Mouse (Mus musculus) heart, postnatal 14 days (tissue): Measurements from ENCODE around the gene Cd4. TPM values are rescaled to one million over a fixed set of nuclear protein-coding genes. Genes with fewer than 3 reads are reported as not detected.

Source experiments
- DNase-seq, 2 experiments: peaks; one replicate each; pipeline ENCODE4 v3.0.0; 2021 to 2022
- intact Hi-C: fragments of 180-260 bp; cut with DNase I; formaldehyde crosslinking; loops from one replicate; pipeline ENCODE4 v1.15.1; 2025
- total RNA-seq, 2 experiments: library from RNA; stranded (reverse); gene quantifications; 2 replicates each; pipeline ENCODE4 v1.2.3; 2021

The Cd4 gene
- total RNA-seq, 2 experiments from 2014 or later: 1.2 to 12.3 TPM

GRCm38 (mm10) chr6:124828101-124828592, 59.9 kb downstream of the Cd4 start:
- peak; percentile 34 to 39 for DNase-seq
- intact Hi-C loops: no loop called here

- no peak for DNase-seq
- intact Hi-C loops: no loop called here
Measured at GRCm38 (mm10) chr6:124822049-124822448, 66.0 kb downstream of the Cd4 start.

GRCm38 (mm10) chr6:124820891-124821290, 67.1 kb downstream of the Cd4 start:
- DNase-seq: no peak

GRCm38 (mm10) chr6:124817971-124818370, 70.0 kb downstream of the Cd4 start:
- intact Hi-C loops: no loop called here

More at GRCm38 (mm10) chr6:124820891-124821290, 67.1 kb downstream of the Cd4 start:
- intact Hi-C loops: no loop called here

GRCm38 (mm10) chr6:124817563-124817962, 70.5 kb downstream of the Cd4 start:
- intact Hi-C loops: no loop called here
- no peak for DNase-seq

More at GRCm38 (mm10) chr6:124817971-124818370, 70.0 kb downstream of the Cd4 start:
- no peak for DNase-seq

GRCm38 (mm10) chr6:124817125-124817524, 70.9 kb downstream of the Cd4 start:
- intact Hi-C loops: no loop called here

GRCm38 (mm10) chr6:124816611-124817010, 71.4 kb downstream of the Cd4 start:
- DNase-seq: no peak
- intact Hi-C loops: no loop called here

More at GRCm38 (mm10) chr6:124817125-124817524, 70.9 kb downstream of the Cd4 start:
- no peak for DNase-seq

GRCm38 (mm10) chr6:124814858-124815774, 72.9 kb downstream of the Cd4 start:
- DNase-seq: no peak
- intact Hi-C loops: no loop called here

Other genes with a start within 250 kb of the Cd4 start
- 10 to 100 TPM; 54.0 to 56.7 TPM for gene Lpcat3, start 225.2 kb downstream of the Cd4 start, total RNA-seq
- gene Emg1, start 176.0 kb downstream of the Cd4 start, total RNA-seq: 10 to 100 TPM; 58.8 to 68.4 TPM
- 100 to 1,000 TPM; 326 to 358 TPM for gene Phb2, start 175.9 kb downstream of the Cd4 start, total RNA-seq
- 1 to 10 TPM; 4.2 to 8.5 TPM for gene Ptpn6, start 149.5 kb downstream of the Cd4 start, total RNA-seq
- gene Grcc10, start 146.8 kb downstream of the Cd4 start, total RNA-seq: 100 to 1,000 TPM; 323 to 327 TPM
- 1 to 10 TPM in 1 of 2 experiments, not detected in 1; 1.5 TPM for gene Gm45234, start 132.2 kb downstream of the Cd4 start, total RNA-seq
- 10 to 100 TPM; 48.1 to 48.9 TPM for gene Atn1, start 131.7 kb downstream of the Cd4 start, total RNA-seq
- 1 to 10 TPM; 2.6 to 4.0 TPM for gene Eno2, start 118.5 kb downstream of the Cd4 start, total RNA-seq
- gene Lrrc23, start 108.5 kb downstream of the Cd4 start, total RNA-seq: 1 to 10 TPM in 1 of 2 experiments, under 1 TPM in 1; 0.51 to 1.0 TPM
- gene Spsb2, start 79.6 kb downstream of the Cd4 start, total RNA-seq: 1 to 10 TPM; 3.2 to 3.5 TPM
- 100 to 1,000 TPM; 772 to 817 TPM for gene Tpi1, start 73.9 kb downstream of the Cd4 start, total RNA-seq
- gene Usp5, start 58.7 kb downstream of the Cd4 start, total RNA-seq: 10 to 100 TPM; 78.2 TPM
- 1 to 10 TPM; 3.5 to 9.6 TPM for gene Cdca3, start 58.7 kb downstream of the Cd4 start, total RNA-seq
- 1 to 10 TPM; 2.8 to 3.3 TPM for gene Gnb3, start 47.9 kb downstream of the Cd4 start, total RNA-seq
- gene P3h3, start 30.5 kb downstream of the Cd4 start, total RNA-seq: 10 to 100 TPM; 17.9 to 19.5 TPM
- 1 to 10 TPM; 1.8 to 2.4 TPM for gene Gpr162, start 24.2 kb downstream of the Cd4 start, total RNA-seq
- gene Lag3, start 23.5 kb upstream of the Cd4 start, total RNA-seq: under 1 TPM; 0.62 to 0.80 TPM
- 100 to 1,000 TPM; 369 to 378 TPM for gene Ptms, start 31.9 kb upstream of the Cd4 start, total RNA-seq
- 100 to 1,000 TPM; 214 to 217 TPM for gene Mlf2, start 43.2 kb upstream of the Cd4 start, total RNA-seq
- 10 to 100 TPM; 90.1 to 99.6 TPM for gene Cops7a, start 77.3 kb upstream of the Cd4 start, total RNA-seq
- under 1 TPM; 0.60 to 0.66 TPM for gene Pianp, start 108.5 kb upstream of the Cd4 start, total RNA-seq
- gene Zfp384, start 120.9 kb upstream of the Cd4 start, total RNA-seq: 10 to 100 TPM; 24.4 to 24.8 TPM
- 10 to 100 TPM; 40.6 to 41.9 TPM for gene Ing4, start 151.5 kb upstream of the Cd4 start, total RNA-seq
- gene Acrbp, start 161.5 kb upstream of the Cd4 start, total RNA-seq: 1 to 10 TPM; 3.8 to 4.5 TPM
- under 1 TPM; 0.41 to 0.83 TPM for gene Lpar5, start 179.7 kb upstream of the Cd4 start, total RNA-seq
- gene Chd4, start 207.8 kb upstream of the Cd4 start, total RNA-seq: 100 to 1,000 TPM; 141 to 145 TPM
- gene Nop2, start 243.7 kb upstream of the Cd4 start, total RNA-seq: 10 to 100 TPM; 16.2 to 19.9 TPM